Mouse (Mus musculus): ENCODE data around the gene Gm20869. TPM values are rescaled to one million over a fixed set of nuclear protein-coding genes. Genes with fewer than 3 reads are reported as not detected.
"Not testable (repeated sequence)": the region's sequence is repeated elsewhere in the genome, so short reads cannot be mapped to it uniquely, and the experiment has no call there.

Gm20869 gene
- total RNA-seq (2021) (not detected), polyA plus RNA-seq (2012; rRNA removed) (not detected in 2 replicates)
- long read RNA-seq, result 0 reads

DNA sequence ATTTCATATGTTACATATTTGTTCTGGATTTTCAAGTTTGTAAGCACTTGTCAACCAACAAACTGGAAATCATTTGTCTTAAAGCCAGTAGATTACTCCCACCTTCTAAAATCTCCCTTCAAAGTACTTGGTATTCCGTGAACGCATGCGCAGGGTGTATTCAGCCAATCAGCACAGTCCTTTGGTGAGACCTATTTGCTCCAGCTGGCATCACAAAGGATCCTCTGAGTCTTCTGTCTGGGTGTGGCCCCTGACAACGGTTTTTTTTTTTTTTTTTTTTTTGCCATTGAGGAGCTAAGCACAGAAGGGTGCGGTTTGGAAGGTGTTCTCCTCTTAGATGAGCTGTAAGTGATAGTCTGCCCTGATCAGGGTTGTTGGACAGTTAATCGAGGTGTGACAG is at the start of gene Gm20869:
Gm20869 (plus strand) TSS at position 301 of the 400 bp plus-strand sequence.
- WGBS, result no CpG with 5 or more reads among the region's 6 CpGs
- H3K36me3 ChIP-seq (ENCODE audit: control insufficient read depth, insufficient read depth, low read length); DNase-seq; H3K27ac ChIP-seq; H3K79me2 ChIP-seq (replicated peaks; ENCODE audit: control insufficient read depth, insufficient read depth, low read length); intact Hi-C loops (cut with DNase I); H3K4me1 ChIP-seq (ENCODE audit: control insufficient read depth, insufficient read depth, low read length); H3K4me3 ChIP-seq; H3K27me3 ChIP-seq (ENCODE audit: control insufficient read depth, insufficient read depth, low read length); H3K9ac ChIP-seq (ENCODE audit: low read depth, low read length): not testable (repeated sequence)

Other genes with a start within 250 kb of the Gm20869 start
- not detected for gene Gm20870, start 222.6 kb downstream of the Gm20869 start, total RNA-seq (2021)
- gene Gm20870, start 222.6 kb downstream of the Gm20869 start, polyA plus RNA-seq (2012; rRNA removed), result not detected in 2 replicates